Mouse (Mus musculus) lung, adult 2 months (tissue): ENCODE results near the gene Eps8l1. TPM values are rescaled to one million over a fixed set of nuclear protein-coding genes. Genes with fewer than 3 reads are reported as not detected.

Source experiments
- DNase-seq: peaks from one replicate; pipeline ENCODE4 v3.0.0; 2022
- H3K4me1 ChIP-seq: fragments of 200-500 bp; 2 replicates; pipeline ENCODE4 v1.6.1; 2011; ENCODE audit warnings: low read length; ENCODE audit not compliant: control insufficient read depth, insufficient read depth
- H3K4me3 ChIP-seq: fragments of 200-500 bp; replicated peaks from 2 replicates; pipeline ENCODE3; 2011; ENCODE audit warnings: low read depth, mild to moderate bottlenecking, control low read depth, low read length; ENCODE audit errors: extremely low read depth
- CTCF ChIP-seq: fragments of 200-500 bp; IDR thresholded peaks from 2 replicates; pipeline ENCODE4 v1.5.1; 2011; ENCODE audit warnings: mild to moderate bottlenecking, low read length, control low read depth; ENCODE audit not compliant: insufficient read depth
- POLR2A ChIP-seq: fragments of 200-500 bp; IDR thresholded peaks from 2 replicates; pipeline ENCODE4 v1.6.1; 2011; ENCODE audit warnings: low read depth, mild to moderate bottlenecking, control low read depth, low read length, borderline replicate concordance; ENCODE audit errors: extremely low read depth
- WGBS: fragments of 180-500 bp; shearing (Covaris S2); methylation state at CpG from one replicate; pipeline ENCODE4 v1.1.7; 2018; 5-methylcytosine and 5-hydroxymethylcytosine counted together
- polyA plus RNA-seq: library from polyadenylated mRNA; depleted of rRNA; stranded (reverse); fragments of >200 nt; gene quantifications from 2 replicates; pipeline ENCODE4 v1.2.3, GENCODE M21; 2012

The Eps8l1 gene
- polyA plus RNA-seq, 1 experiment = 44.8 TPM

DNA sequence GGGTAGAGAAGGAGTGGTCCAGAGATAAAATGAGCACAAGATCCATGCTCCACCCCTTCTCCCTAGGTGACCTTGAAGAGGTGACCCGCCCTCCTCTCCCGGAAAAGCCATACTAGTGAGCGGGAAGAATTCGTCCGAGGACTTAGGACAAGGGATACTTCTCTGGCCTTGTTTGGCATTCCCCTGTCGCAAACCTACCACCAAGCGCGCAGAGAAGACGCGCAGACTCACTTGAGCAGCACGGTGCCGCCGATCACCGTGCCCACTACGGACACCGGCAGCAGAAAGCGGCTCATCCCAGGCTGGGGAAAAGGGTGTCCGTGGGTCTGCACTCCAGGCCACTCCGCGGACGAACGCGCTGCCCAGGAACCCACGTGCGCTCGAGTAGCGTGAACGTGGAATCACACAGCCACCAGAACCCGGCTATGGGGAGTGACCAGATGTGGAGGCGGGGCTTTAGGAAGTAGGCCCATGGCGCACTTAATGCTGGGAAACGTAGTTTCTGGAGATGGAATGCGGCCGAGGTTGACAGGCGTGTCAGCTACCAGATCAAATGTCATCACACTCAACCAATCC, 15.2 kb upstream of the Eps8l1 start, which contains the start of gene Rdh13:
TSS of gene Rdh13 (minus strand) at position 434 of the 576 bp plus-strand sequence.
- H3K4me3 ChIP-seq = peak within 1 kb of the TSS; percentile 94
- 0 out of 2 replicates have a peak, but pooled peaks cover 2% of the 10 kb centered on the region for H3K4me1 ChIP-seq
- peak; percentile 83 for DNase-seq
- WGBS = under 1% methylated on average over 35 of the region's 35 CpGs
- TF ChIP-seq CTCF (no peak), POLR2A (peak; percentile 71; the same call in 1 of the 2 replicates)

DNA sequence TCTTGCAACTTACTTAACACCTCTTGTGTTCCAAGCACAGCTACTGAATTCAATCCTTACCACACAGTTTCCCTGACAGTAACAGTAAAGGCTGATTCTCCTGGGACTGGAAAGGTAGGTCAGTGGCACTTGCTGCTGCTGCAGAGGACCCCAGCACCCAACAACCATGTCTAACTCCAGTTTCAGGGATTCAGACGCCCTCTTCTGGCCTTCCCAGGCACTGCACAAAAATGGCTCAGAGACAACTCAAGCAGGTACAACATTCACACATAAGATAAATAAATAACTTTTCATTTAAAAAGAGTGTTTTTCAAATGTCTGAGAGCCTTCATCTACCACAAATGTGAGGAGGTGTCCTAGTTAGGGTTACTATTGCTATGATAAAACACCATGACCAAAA, 13.3 kb upstream of the Eps8l1 start:
- no peak for DNase-seq
- TF ChIP-seq POLR2A (no peak), CTCF (peak; percentile 10; the same call in 1 of the 2 replicates)
- Histone ChIP-seq H3K4me3 (no peak overlapping the region), H3K4me1 (0 out of 2 replicates have a peak, but pooled peaks cover 2% of the 10 kb centered on the region)
- WGBS = 3% methylated on average over 1 of the region's 1 CpGs

- Histone ChIP-seq H3K4me3 (no peak overlapping the region), H3K4me1 (peaks cover 6% of the 10 kb centered on the region; the same call in 1 of the 2 replicates)
- TF ChIP-seq POLR2A (no peak), CTCF (no peak)
- DNase-seq = no peak
- 82% methylated on average over 3 of the region's 3 CpGs for WGBS
Measured at GRCm38 (mm10) chr7:4448439-4448838, 12.0 kb upstream of the Eps8l1 start.

- Histone ChIP-seq H3K4me1 (peaks cover 6% of the 10 kb centered on the region; the same call in 1 of the 2 replicates), H3K4me3 (no peak overlapping the region)
- TF ChIP-seq POLR2A = no peak
- TF ChIP-seq CTCF = no peak
- 21% methylated on average over 2 of the region's 2 CpGs for WGBS
- no peak for DNase-seq
Measured at GRCm38 (mm10) chr7:4449211-4449610, 11.3 kb upstream of the Eps8l1 start.

DNA sequence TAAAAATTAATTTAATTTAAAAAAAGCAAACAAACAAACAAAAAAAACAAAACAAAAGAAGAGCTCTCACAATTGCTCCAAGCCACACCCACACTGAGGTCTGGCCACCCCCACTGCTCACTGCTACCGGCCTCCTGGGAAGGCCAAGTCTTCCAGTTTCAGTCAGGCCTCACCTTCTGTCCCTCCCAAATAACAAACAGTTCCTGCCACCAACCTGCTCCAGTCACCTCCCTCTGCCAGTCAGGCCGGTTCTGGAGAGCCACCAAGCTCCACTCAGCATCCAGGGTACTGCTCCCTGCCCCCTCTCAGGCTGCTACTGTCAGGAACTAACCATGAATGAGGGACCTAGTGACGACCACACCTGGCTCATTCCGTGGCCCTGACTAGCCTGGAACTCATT, 7.8 kb upstream of the Eps8l1 start:
- no peak overlapping the region for H3K4me3 ChIP-seq
- 28% methylated on average over 4 of the region's 4 CpGs for WGBS
- DNase-seq = peak; percentile 69
- TF ChIP-seq POLR2A (peak; percentile 12; the same call in 1 of the 2 replicates), CTCF (no peak)
- peaks cover 5% of the 10 kb centered on the region; the same call in 1 of the 2 replicates for H3K4me1 ChIP-seq

GRCm38 (mm10) chr7:4464194-4464824, 3.8 kb downstream of the Eps8l1 start:
- 8% methylated on average over 12 of the region's 12 CpGs for WGBS
- peak; percentile 83 for DNase-seq
- peak overlapping the region; percentile 43 for H3K4me3 ChIP-seq
- TF ChIP-seq CTCF = no peak
- peak; percentile 95; the same call in 1 of the 2 replicates for TF ChIP-seq POLR2A
- peaks cover 4% of the 10 kb centered on the region; the same call in 1 of the 2 replicates for H3K4me1 ChIP-seq

DNA sequence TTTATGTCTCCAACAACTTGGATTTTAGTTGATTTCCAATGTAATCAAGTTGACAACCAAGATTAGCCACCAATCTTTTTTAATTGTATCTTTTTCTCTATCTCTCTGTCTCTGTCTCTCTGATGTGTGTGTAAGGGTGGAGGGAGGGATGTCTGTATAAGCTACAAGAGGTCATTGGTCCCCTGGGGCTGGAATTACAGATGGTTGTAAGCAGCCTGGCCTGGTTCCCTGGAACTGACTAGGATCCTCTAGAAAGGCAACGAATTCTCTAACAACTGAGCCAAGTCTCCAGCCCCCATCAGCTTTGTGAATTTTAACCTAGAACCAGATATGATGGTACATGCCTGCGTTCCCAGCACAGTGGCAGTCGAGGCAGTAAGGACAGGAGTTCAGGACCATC, 7.3 kb downstream of the Eps8l1 start:
- DNase-seq = no peak
- TF ChIP-seq CTCF (no peak), POLR2A (no peak)
- WGBS = 72% methylated on average over 3 of the region's 3 CpGs
- Histone ChIP-seq H3K4me3 (no peak overlapping the region), H3K4me1 (peaks cover 11% of the 10 kb centered on the region)

- Histone ChIP-seq H3K4me3 (peak overlapping the region; percentile 52), H3K4me1 (peaks cover 11% of the 10 kb centered on the region)
- WGBS = 11% methylated on average over 35 of the region's 35 CpGs
- TF ChIP-seq POLR2A (no peak), CTCF (no peak)
- peak; percentile 63 for DNase-seq
Measured at GRCm38 (mm10) chr7:4470275-4471178, 10.1 kb downstream of the Eps8l1 start.

- Histone ChIP-seq H3K4me1 (peaks cover 11% of the 10 kb centered on the region), H3K4me3 (peak overlapping the region; percentile 52)
- WGBS = 13% methylated on average over 24 of the region's 24 CpGs
- TF ChIP-seq POLR2A = peak; percentile 22; the same call in 1 of the 2 replicates
- TF ChIP-seq CTCF = peak; percentile 64
- peak; percentile 75 for DNase-seq
Measured at GRCm38 (mm10) chr7:4471179-4471555, 10.7 kb downstream of the Eps8l1 start.
